Mouse (Mus musculus) liver, adult 2 months (tissue): Measurements from ENCODE around the gene Stard3nl.

ENCODE experiments used
- CTCF ChIP-seq: fragments of 200-500 bp; IDR thresholded peaks from 2 replicates; pipeline ENCODE4 v1.5.1; 2011; ENCODE audit warnings: low read depth, low read length, control low read depth
- POLR2A ChIP-seq: fragments of 200-500 bp; IDR thresholded peaks from 2 replicates; pipeline ENCODE4 v1.6.1; 2011; ENCODE audit warnings: low read length, control low read depth; ENCODE audit not compliant: insufficient read depth; ENCODE audit errors: extremely low read depth

- no peak for TF ChIP-seq POLR2A
- TF ChIP-seq CTCF: no peak
Observed at GRCm38 (mm10) chr13:19352795-19353194, 42.8 kb downstream of the Stard3nl start.
